Mouse (Mus musculus) heart, postnatal 0 days (tissue): Measurements from ENCODE around the gene Lrrc27. TPM values are rescaled to one million over a fixed set of nuclear protein-coding genes. Genes with fewer than 3 reads are reported as not detected.

Source experiments
- ATAC-seq: fragments of 200-750 bp; cut with Nextera tagmentation; 2 replicates; pipeline ENCODE4 v1.8.0; 2017; ENCODE audit warnings: low read depth, moderate number of reproducible peaks, moderate library complexity; ENCODE audit not compliant: insufficient read depth
- DNase-seq: peaks from one replicate; pipeline ENCODE4 v3.0.0-alpha.2; 2016; ENCODE audit warnings: low spot score
- H3K27ac ChIP-seq: fragments of 300-500 bp; sonication (generic); 2 replicates; pipeline ENCODE4 v1.5.1; 2014; ENCODE audit warnings: low read depth, mild to moderate bottlenecking
- H3K27me3 ChIP-seq: fragments of 300-500 bp; sonication (generic); 2 replicates; pipeline ENCODE4 v1.6.1; 2014; ENCODE audit warnings: low read length, mixed read lengths; ENCODE audit not compliant: control insufficient read depth, insufficient read depth
- H3K36me3 ChIP-seq: fragments of 300-500 bp; sonication (generic); replicated peaks from 2 replicates; pipeline ENCODE4 v1.6.1; 2014; ENCODE audit warnings: low read length, mixed read lengths; ENCODE audit not compliant: control insufficient read depth, insufficient read depth
- H3K4me1 ChIP-seq: fragments of 300-500 bp; sonication (generic); 2 replicates; pipeline ENCODE4 v1.6.1; 2014; ENCODE audit warnings: antibody characterized with exemption; ENCODE audit not compliant: control insufficient read depth, insufficient read depth
- H3K4me2 ChIP-seq: fragments of 300-500 bp; sonication (generic); 2 replicates; pipeline ENCODE4 v1.6.1; 2014; ENCODE audit warnings: low read depth, mild to moderate bottlenecking, low read length, moderate library complexity
- H3K4me3 ChIP-seq: fragments of 300-500 bp; sonication (generic); 2 replicates; pipeline ENCODE4 v1.5.1; 2014; ENCODE audit warnings: low read depth, low read length
- H3K9ac ChIP-seq: fragments of 300-500 bp; sonication (generic); replicated peaks from 2 replicates; pipeline ENCODE4 v1.6.1; 2014; ENCODE audit warnings: low read depth, low read length, mixed read lengths
- H3K9me3 ChIP-seq: fragments of 300-500 bp; sonication (generic); replicated peaks from 2 replicates; pipeline ENCODE4 v1.6.1; 2016; ENCODE audit warnings: low read length; ENCODE audit not compliant: control insufficient read depth
- CTCF ChIP-seq: IDR thresholded peaks from 2 replicates; pipeline ENCODE4 v1.5.1; 2016; ENCODE audit warnings: antibody characterized with exemption, control low read depth, low read depth
- EP300 ChIP-seq: IDR thresholded peaks from 2 replicates; pipeline ENCODE4 v1.6.1; 2016; ENCODE audit warnings: antibody characterized with exemption, low read depth
- WGBS: fragments of 180-500 bp; shearing (Covaris S2); extraction: QIAGEN DNeasy Blood & Tissue Kit; methylation state at CpG from one replicate; pipeline ENCODE4 v1.1.7; 2014; 5-methylcytosine and 5-hydroxymethylcytosine counted together
- polyA plus RNA-seq: library from polyadenylated mRNA; unstranded; fragments of >200 nt; fragmentation: Nextera tagmentation; extraction: Ambion mirVana; gene quantifications from 2 replicates; pipeline ENCODE4 v1.2.1, GENCODE M21; 2015
- total RNA-seq: library from RNA; depleted of rRNA; stranded (reverse); fragments of >200 nt; gene quantifications from 2 replicates; pipeline ENCODE4 v1.2.3, GENCODE M21; 2014; ENCODE audit warnings: low replicate concordance

Lrrc27 gene
- total and polyA plus RNA-seq, 2 experiments from 2014 or later, result 1.9 to 5.0 TPM

GRCm38 (mm10) chr7:139214160-139214559, 1.4 kb downstream of the Lrrc27 start:
- Histone ChIP-seq H3K27ac (no peak overlapping the region), H3K27me3 (no peaks in the 10 kb centered on the region), H3K4me3 (no peak overlapping the region), H3K4me1 (peaks cover 31% of the 10 kb centered on the region), H3K9me3 (no peaks in the 10 kb centered on the region), H3K9ac (no peak overlapping the region), H3K36me3 (no peaks in the 10 kb centered on the region), H3K4me2 (no peak overlapping the region)
- TF ChIP-seq CTCF (no peak), EP300 (no peak)
- WGBS, result 65% methylated on average over 3 of the region's 3 CpGs
- ATAC-seq (no peak), DNase-seq (no peak)

- 81% methylated on average over 13 of the region's 14 CpGs for WGBS
- Histone ChIP-seq H3K27me3 (no peaks in the 10 kb centered on the region), H3K27ac (no peak overlapping the region), H3K4me3 (no peak overlapping the region), H3K9me3 (no peaks in the 10 kb centered on the region), H3K9ac (no peak overlapping the region), H3K4me1 (peaks cover 35% of the 10 kb centered on the region), H3K4me2 (no peak overlapping the region), H3K36me3 (no peaks in the 10 kb centered on the region)
- TF ChIP-seq EP300 (no peak), CTCF (no peak)
- ATAC-seq (no peak), DNase-seq (no peak)
Observed at GRCm38 (mm10) chr7:139214596-139215340, 2.0 kb downstream of the Lrrc27 start.

- Histone ChIP-seq H3K4me2 (no peak overlapping the region), H3K27ac (no peak overlapping the region), H3K36me3 (no peaks in the 10 kb centered on the region), H3K4me1 (peaks cover 35% of the 10 kb centered on the region), H3K9ac (no peak overlapping the region), H3K9me3 (no peaks in the 10 kb centered on the region), H3K27me3 (no peaks in the 10 kb centered on the region), H3K4me3 (no peak overlapping the region)
- WGBS, result 52% methylated on average over 1 of the region's 1 CpGs
- DNase-seq (no peak), ATAC-seq (no peak)
- no peak for TF ChIP-seq EP300
Observed at GRCm38 (mm10) chr7:139215516-139215915, 2.7 kb downstream of the Lrrc27 start.

- 86% methylated on average over 7 of the region's 7 CpGs for WGBS
- no peak overlapping the region for H3K9ac ChIP-seq
- no peak overlapping the region for H3K4me3 ChIP-seq
- H3K4me2 ChIP-seq, result no peak overlapping the region
- TF ChIP-seq EP300, result no peak
- no peak for TF ChIP-seq CTCF
- peaks cover 35% of the 10 kb centered on the region for H3K4me1 ChIP-seq
- H3K27me3 ChIP-seq, result no peaks in the 10 kb centered on the region
- H3K36me3 ChIP-seq, result no peaks in the 10 kb centered on the region
- no peak overlapping the region; the same call in 1 of the 2 replicates for H3K27ac ChIP-seq
- no peak for DNase-seq
- H3K9me3 ChIP-seq, result no peaks in the 10 kb centered on the region
- ATAC-seq, result no peak
Observed at GRCm38 (mm10) chr7:139215946-139216345, 3.2 kb downstream of the Lrrc27 start.

- 52% methylated on average over 9 of the region's 9 CpGs for WGBS
- no peak for ATAC-seq
- H3K27ac ChIP-seq, result peak overlapping the region; percentile 59
- no peaks in the 10 kb centered on the region for H3K27me3 ChIP-seq
- H3K4me2 ChIP-seq, result no peak overlapping the region
- peaks cover 35% of the 10 kb centered on the region for H3K4me1 ChIP-seq
- TF ChIP-seq CTCF (no peak), EP300 (no peak)
- no peak overlapping the region for H3K9ac ChIP-seq
- DNase-seq, result peak; percentile 48
- no peak overlapping the region for H3K4me3 ChIP-seq
- no peaks in the 10 kb centered on the region for H3K9me3 ChIP-seq
- H3K36me3 ChIP-seq, result no peaks in the 10 kb centered on the region
Observed at GRCm38 (mm10) chr7:139216464-139216863, 3.7 kb downstream of the Lrrc27 start.

GRCm38 (mm10) chr7:139217046-139217445, 4.3 kb downstream of the Lrrc27 start:
- H3K36me3 ChIP-seq, result no peaks in the 10 kb centered on the region
- ATAC-seq, result no peak
- no peaks in the 10 kb centered on the region for H3K27me3 ChIP-seq
- TF ChIP-seq CTCF, result no peak
- TF ChIP-seq EP300, result no peak
- WGBS, result 83% methylated on average over 7 of the region's 7 CpGs
- peak overlapping the region; percentile 59; the same call in 1 of the 2 replicates for H3K27ac ChIP-seq
- H3K4me3 ChIP-seq, result no peak overlapping the region
- no peaks in the 10 kb centered on the region for H3K9me3 ChIP-seq
- H3K4me1 ChIP-seq, result peaks cover 35% of the 10 kb centered on the region
- no peak overlapping the region for H3K9ac ChIP-seq
- no peak overlapping the region for H3K4me2 ChIP-seq
- no peak for DNase-seq
